Mouse (Mus musculus): Measurements from ENCODE around the gene Tbcc.

DNA sequence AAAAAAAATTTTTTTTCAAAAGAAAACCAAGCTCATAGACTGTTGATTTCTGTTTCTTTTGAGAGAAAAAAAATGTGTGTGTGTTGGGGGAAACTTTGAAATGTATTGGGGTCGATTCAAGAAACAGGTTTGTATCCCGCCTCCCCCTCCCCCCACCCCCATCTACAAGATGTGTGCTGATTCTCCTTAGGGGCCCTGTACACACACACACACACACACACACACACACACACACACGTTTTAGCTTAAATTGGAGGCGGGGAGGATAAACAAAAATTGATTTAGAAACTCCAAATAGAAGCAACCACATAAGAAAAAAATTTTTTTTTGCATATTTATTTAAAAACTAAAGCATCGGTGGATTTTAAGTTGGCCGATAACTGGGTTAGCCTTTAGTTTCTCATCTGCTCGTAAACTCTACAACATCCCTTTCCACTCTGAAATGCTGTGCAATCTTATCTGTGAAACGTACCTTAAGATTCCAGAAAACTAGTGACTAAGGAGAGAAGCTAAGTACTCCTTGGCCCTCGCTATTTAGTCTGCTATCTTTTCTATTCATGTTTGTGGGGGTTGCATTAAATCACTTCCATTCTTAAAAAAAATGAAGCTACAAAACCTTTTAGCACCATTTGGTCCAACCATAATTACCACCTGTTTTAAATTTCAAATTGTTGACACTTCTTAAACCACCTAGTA lies 31.6 kb upstream of the Tbcc start:
- TF ChIP-seq EP300 (optimal IDR thresholded peaks at IDR 0.05) (no peak), CTCF (IDR thresholded peaks at IDR 0.05; ENCODE audit: low read depth) (no peak)

Measured in stomach, postnatal 0 days (tissue).